Mouse (Mus musculus): ENCODE data around the gene Gsto2. TPM values are rescaled to one million over a fixed set of nuclear protein-coding genes. Genes with fewer than 3 reads are reported as not detected.

The Gsto2 gene
- polyA plus RNA-seq, 1 experiment = not detected

- Histone ChIP-seq H3K4me3 (replicated peaks) (no peak overlapping the region), H3K27me3 (ENCODE audit: control insufficient read depth) (no peaks in the 10 kb centered on the region), H3K9me3 (ENCODE audit: control insufficient read depth, low read length) (no peaks in the 10 kb centered on the region), H3K4me1 (ENCODE audit: control insufficient read depth) (peaks cover 45% of the 10 kb centered on the region), H3K36me3 (ENCODE audit: control insufficient read depth) (peaks cover 37% of the 10 kb centered on the region)
- TF ChIP-seq TAL1 (IDR thresholded peaks at IDR 0.05; ENCODE audit: low read length) (no peak), GATA1 (IDR thresholded peaks at IDR 0.05; ENCODE audit: low read length) (no peak)
These were observed 35.2 kb downstream of the Gsto2 start for GRCm38 (mm10) chr19:47900558-47900957.

- no peaks in the 10 kb centered on the region for H3K27me3 ChIP-seq (ENCODE audit: control insufficient read depth)
- H3K4me1 ChIP-seq (ENCODE audit: control insufficient read depth) = peaks cover 50% of the 10 kb centered on the region
- no peak for TF ChIP-seq GATA1 (IDR thresholded peaks at IDR 0.05; ENCODE audit: low read length)
- TF ChIP-seq TAL1 (IDR thresholded peaks at IDR 0.05; ENCODE audit: low read length) = no peak
- peaks cover 19% of the 10 kb centered on the region for H3K36me3 ChIP-seq (ENCODE audit: control insufficient read depth)
- H3K9me3 ChIP-seq (ENCODE audit: control insufficient read depth, low read length) = no peaks in the 10 kb centered on the region
- H3K4me3 ChIP-seq (replicated peaks) = no peak overlapping the region
These were observed 37.2 kb downstream of the Gsto2 start for GRCm38 (mm10) chr19:47902316-47903201.

GRCm38 (mm10) chr19:47903679-47904078 lies 38.3 kb downstream of the Gsto2 start:
- H3K27me3 ChIP-seq (ENCODE audit: control insufficient read depth) = no peaks in the 10 kb centered on the region
- no peak for TF ChIP-seq GATA1 (IDR thresholded peaks at IDR 0.05; ENCODE audit: low read length)
- TF ChIP-seq TAL1 (IDR thresholded peaks at IDR 0.05; ENCODE audit: low read length) = no peak
- no peaks in the 10 kb centered on the region for H3K9me3 ChIP-seq (ENCODE audit: control insufficient read depth, low read length)
- no peak overlapping the region for H3K4me3 ChIP-seq (replicated peaks)
- H3K36me3 ChIP-seq (ENCODE audit: control insufficient read depth) = peaks cover 15% of the 10 kb centered on the region
- peaks cover 50% of the 10 kb centered on the region for H3K4me1 ChIP-seq (ENCODE audit: control insufficient read depth)

- Histone ChIP-seq H3K36me3 (ENCODE audit: control insufficient read depth) (peaks cover 14% of the 10 kb centered on the region), H3K4me3 (replicated peaks) (no peak overlapping the region), H3K27me3 (ENCODE audit: control insufficient read depth) (no peaks in the 10 kb centered on the region), H3K9me3 (ENCODE audit: control insufficient read depth, low read length) (no peaks in the 10 kb centered on the region), H3K4me1 (ENCODE audit: control insufficient read depth) (peaks cover 50% of the 10 kb centered on the region)
- no peak for TF ChIP-seq GATA1 (IDR thresholded peaks at IDR 0.05; ENCODE audit: low read length)
These were observed 39.7 kb downstream of the Gsto2 start for GRCm38 (mm10) chr19:47905081-47905480.

GRCm38 (mm10) chr19:47905603-47906002 lies 40.3 kb downstream of the Gsto2 start:
- TF ChIP-seq GATA1 (IDR thresholded peaks at IDR 0.05; ENCODE audit: low read length) = no peak
- TF ChIP-seq TAL1 (IDR thresholded peaks at IDR 0.05; ENCODE audit: low read length) = no peak
- no peaks in the 10 kb centered on the region for H3K27me3 ChIP-seq (ENCODE audit: control insufficient read depth)
- no peak overlapping the region for H3K4me3 ChIP-seq (replicated peaks)
- peaks cover 51% of the 10 kb centered on the region for H3K4me1 ChIP-seq (ENCODE audit: control insufficient read depth)
- peaks cover 12% of the 10 kb centered on the region for H3K36me3 ChIP-seq (ENCODE audit: control insufficient read depth)
- H3K9me3 ChIP-seq (ENCODE audit: control insufficient read depth, low read length) = no peaks in the 10 kb centered on the region

GRCm38 (mm10) chr19:47907596-47907995 lies 42.3 kb downstream of the Gsto2 start:
- H3K36me3 ChIP-seq (ENCODE audit: control insufficient read depth) = peaks cover 22% of the 10 kb centered on the region
- H3K9me3 ChIP-seq (ENCODE audit: control insufficient read depth, low read length) = no peaks in the 10 kb centered on the region
- no peaks in the 10 kb centered on the region for H3K27me3 ChIP-seq (ENCODE audit: control insufficient read depth)
- peaks cover 58% of the 10 kb centered on the region for H3K4me1 ChIP-seq (ENCODE audit: control insufficient read depth)
- H3K4me3 ChIP-seq (replicated peaks) = no peak overlapping the region
- TF ChIP-seq TAL1 (IDR thresholded peaks at IDR 0.05; ENCODE audit: low read length) (no peak), GATA1 (IDR thresholded peaks at IDR 0.05; ENCODE audit: low read length) (no peak)

GRCm38 (mm10) chr19:47908961-47909371 lies 43.6 kb downstream of the Gsto2 start:
- H3K4me3 ChIP-seq (replicated peaks) = peak overlapping the region; percentile 16
- no peaks in the 10 kb centered on the region for H3K9me3 ChIP-seq (ENCODE audit: control insufficient read depth, low read length)
- H3K4me1 ChIP-seq (ENCODE audit: control insufficient read depth) = peaks cover 58% of the 10 kb centered on the region

GRCm38 (mm10) chr19:47909387-47910116 lies 44.2 kb downstream of the Gsto2 start:
- H3K4me3 ChIP-seq (replicated peaks) = peak overlapping the region; percentile 54
- H3K27me3 ChIP-seq (ENCODE audit: control insufficient read depth) = no peaks in the 10 kb centered on the region
- H3K36me3 ChIP-seq (ENCODE audit: control insufficient read depth) = peaks cover 27% of the 10 kb centered on the region
- H3K9me3 ChIP-seq (ENCODE audit: control insufficient read depth, low read length) = no peaks in the 10 kb centered on the region
- TF ChIP-seq GATA1 (IDR thresholded peaks at IDR 0.05; ENCODE audit: low read length) (no peak), TAL1 (IDR thresholded peaks at IDR 0.05; ENCODE audit: low read length) (no peak)
- peaks cover 58% of the 10 kb centered on the region for H3K4me1 ChIP-seq (ENCODE audit: control insufficient read depth)

More at GRCm38 (mm10) chr19:47908961-47909371, 43.6 kb downstream of the Gsto2 start:
- H3K27me3 ChIP-seq (ENCODE audit: control insufficient read depth) = no peaks in the 10 kb centered on the region
- peaks cover 26% of the 10 kb centered on the region for H3K36me3 ChIP-seq (ENCODE audit: control insufficient read depth)
- TF ChIP-seq TAL1 (IDR thresholded peaks at IDR 0.05; ENCODE audit: low read length) (no peak), GATA1 (IDR thresholded peaks at IDR 0.05; ENCODE audit: low read length) (no peak)

- Histone ChIP-seq H3K4me3 (replicated peaks) (peak overlapping the region; percentile 54), H3K4me1 (ENCODE audit: control insufficient read depth) (peaks cover 56% of the 10 kb centered on the region)
- TF ChIP-seq TAL1 (IDR thresholded peaks at IDR 0.05; ENCODE audit: low read length) (no peak), GATA1 (IDR thresholded peaks at IDR 0.05; ENCODE audit: low read length) (no peak)
These were observed 44.8 kb downstream of the Gsto2 start for GRCm38 (mm10) chr19:47910117-47910618.

More at GRCm38 (mm10) chr19:47910117-47910618, 44.8 kb downstream of the Gsto2 start:
- H3K36me3 ChIP-seq (ENCODE audit: control insufficient read depth) = peaks cover 23% of the 10 kb centered on the region
- H3K27me3 ChIP-seq (ENCODE audit: control insufficient read depth) = no peaks in the 10 kb centered on the region
- no peaks in the 10 kb centered on the region for H3K9me3 ChIP-seq (ENCODE audit: control insufficient read depth, low read length)

All from erythroblast, embryonic 14.5 days (primary cell).